Mouse (Mus musculus): ENCODE results near the gene Mrps23.
"Not testable (repeated sequence)": the region's sequence is repeated elsewhere in the genome, so short reads cannot be mapped to it uniquely, and the experiment has no call there.

The Mrps23 gene

GRCm38 (mm10) chr11:88204593-88205368, 593 bp downstream of the Mrps23 start:
- in situ Hi-C loops (cut with MboI; ENCODE audit: low sequenced_read_pairs) = loop anchor here (5.0 kb wide), 1 partner anchor 237 kb away; no protein-coding TSS in a partner anchor

- in situ Hi-C loops (cut with MboI; ENCODE audit: low sequenced_read_pairs) = not testable (repeated sequence)
Observed at GRCm38 (mm10) chr11:88206576-88206975, 2.4 kb downstream of the Mrps23 start.

- in situ Hi-C loops (cut with MboI; ENCODE audit: low sequenced_read_pairs) = no loop called here
Observed at GRCm38 (mm10) chr11:88207697-88208096, 3.5 kb downstream of the Mrps23 start.

DNA sequence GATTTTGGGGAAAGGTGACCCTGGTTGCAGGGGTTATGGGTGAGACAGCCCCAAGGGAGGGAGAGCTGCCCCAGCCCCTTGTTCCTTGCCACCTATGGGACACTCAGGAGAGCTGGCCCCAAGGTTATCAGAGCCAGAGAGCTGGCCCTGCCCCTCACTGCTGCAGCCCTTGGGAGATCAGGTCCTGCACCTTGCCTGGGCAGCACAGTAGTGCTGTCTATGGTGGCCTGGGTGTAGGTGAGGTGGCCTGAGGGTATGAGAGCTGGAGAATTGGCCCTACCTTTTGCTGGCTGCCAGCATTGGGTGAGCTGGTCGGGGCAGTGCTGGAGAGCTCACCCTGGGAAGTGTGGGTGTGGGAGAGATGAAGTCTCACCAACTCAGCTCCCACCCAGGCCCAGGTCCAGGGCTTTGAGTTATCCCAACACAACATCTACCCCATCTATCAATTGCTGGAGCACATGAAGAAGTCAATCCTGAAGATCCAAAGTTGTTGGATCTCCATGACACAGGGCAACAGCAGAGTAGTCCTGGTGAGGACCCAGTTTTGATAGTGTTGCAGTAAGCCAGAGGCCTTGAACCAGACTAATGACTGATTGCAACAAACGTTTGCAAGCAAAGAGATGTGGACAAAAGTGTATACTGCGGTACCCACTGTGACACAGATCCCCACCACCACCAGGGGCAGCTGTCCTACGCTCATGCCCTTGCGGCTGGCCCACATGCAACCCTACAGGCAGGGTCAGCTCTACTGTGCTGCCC, 7.8 kb downstream of the Mrps23 start:
- in situ Hi-C loops (cut with MboI; ENCODE audit: low sequenced_read_pairs) = no loop called here

DNA sequence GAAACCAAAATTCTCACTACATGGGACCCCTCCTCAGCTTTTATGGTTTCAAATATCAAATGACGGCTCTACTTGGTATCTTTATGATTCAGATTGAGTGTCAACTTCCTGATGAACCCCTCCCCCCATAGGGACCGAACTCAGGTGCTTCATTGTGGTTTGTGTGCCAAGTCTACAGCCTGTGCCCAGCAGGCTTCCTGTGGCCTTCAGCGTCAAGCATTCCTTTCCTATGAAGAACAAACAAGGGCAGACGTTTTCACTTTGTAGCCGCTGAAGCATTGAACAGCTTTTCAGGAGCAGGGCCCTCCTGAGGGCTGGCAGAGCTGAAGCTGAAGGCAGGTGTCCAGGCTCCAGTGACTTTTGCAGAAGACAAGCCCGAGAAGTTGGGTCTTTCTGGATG, 9.6 kb downstream of the Mrps23 start:
- in situ Hi-C loops (cut with MboI; ENCODE audit: low sequenced_read_pairs) = no loop called here

DNA sequence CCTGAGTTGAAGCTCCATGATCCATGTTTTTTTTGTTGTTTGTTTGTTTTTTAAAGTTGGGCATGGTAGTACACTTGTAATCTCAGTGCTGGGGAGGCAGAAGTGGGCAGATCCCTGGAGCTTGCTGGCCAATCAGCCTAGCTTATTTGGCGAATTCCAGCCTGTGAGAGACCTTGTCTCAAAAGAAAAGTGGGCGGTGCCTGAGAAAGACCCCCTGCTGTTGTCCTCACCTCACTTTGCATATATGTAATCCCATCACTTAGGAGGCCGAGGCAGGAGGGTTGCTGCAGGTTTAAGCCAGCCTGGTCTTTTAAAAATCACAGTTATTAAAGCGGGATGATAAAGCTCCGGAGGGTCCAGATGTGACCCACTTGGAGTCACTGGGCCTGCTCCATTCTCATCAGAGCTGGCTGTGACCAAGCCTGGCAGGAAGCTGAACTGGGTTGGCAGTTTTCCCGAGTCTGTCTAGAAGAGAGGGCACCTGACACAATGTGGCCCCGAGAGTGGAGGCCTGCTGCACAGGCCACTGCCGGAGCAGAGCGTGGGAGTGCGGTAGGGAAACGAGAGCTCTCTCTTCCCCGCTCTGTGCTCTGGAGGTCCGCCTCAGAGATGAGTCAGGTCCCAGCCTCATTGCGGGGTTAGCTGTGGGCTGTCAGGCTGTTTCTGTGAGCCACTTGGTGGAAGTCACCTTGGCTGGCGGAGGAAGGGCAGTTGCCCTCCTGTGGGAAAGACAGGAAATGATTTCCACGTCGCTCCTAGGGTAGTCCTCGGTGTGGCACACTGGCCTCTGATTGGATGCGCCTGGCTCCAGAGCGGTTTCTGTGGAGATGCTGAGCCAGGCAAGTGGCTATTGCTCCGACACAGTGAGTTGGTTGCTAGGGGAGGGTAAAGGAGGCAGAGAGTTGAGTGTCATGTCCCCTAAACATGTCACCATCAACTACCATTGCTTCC, 11.0 kb downstream of the Mrps23 start:
- in situ Hi-C loops (cut with MboI; ENCODE audit: low sequenced_read_pairs) = no loop called here

DNA sequence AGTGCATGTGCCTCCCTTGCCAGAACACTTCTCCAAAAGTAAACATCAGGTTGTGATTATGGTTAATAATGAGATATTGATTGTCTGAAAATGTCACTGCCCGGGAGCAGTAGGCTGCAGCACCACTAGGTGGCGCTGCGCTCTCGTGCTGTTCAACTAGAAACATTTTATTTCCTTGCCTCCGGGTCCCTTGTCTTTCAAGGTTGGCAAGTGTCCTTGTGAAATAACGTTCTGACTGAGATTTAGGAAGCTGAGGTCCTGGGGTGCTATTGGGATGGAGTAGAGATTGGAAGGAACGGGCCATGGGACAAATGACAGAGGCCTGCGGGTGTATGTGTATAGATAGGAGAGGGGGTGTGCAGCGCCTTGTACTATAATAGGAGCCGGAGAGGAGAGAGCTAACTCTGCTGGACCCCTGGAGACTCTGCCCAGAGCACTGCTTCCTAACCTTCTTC, 12.1 kb downstream of the Mrps23 start:
- in situ Hi-C loops (cut with MboI; ENCODE audit: low sequenced_read_pairs) = no loop called here

DNA sequence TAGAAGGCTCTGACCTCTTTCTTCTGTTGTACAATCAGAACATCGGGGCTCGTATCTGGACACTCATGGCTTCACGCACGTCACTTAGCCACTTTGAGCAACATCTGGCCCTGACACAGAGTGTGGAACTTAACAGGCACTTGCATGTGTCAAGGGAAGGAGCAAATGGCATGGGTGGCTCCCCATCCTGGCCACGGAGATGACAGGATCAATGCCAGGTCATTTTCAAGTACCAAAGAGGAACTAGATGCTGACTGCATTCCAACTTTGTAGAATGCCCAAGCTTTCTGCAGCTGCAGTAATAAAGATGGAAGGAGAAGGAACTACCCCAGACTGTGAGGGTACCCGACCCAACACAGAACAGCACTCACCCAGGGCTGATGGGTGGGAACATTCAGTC, 14.0 kb downstream of the Mrps23 start:
- in situ Hi-C loops (cut with MboI; ENCODE audit: low sequenced_read_pairs) = no loop called here

DNA sequence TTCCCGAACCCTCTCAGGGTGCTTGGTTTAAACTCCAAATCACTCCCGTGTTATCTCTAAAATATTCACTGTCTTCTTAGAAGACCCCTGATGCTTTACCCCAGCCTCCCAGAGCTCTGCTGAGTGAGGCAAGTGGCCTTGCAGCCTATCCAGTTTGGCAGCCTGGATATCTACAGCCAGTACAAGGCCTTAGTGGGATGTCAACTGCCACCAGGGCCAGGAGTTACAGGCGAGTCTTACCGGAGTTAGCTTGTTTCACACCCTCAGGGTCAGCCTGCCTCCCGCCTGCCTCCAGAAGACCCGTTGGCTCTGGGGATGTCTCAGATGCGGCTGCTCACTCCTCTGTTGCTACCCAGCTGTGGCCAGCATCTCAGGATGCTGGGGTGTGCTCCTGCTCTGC, 14.4 kb downstream of the Mrps23 start:
- in situ Hi-C loops (cut with MboI; ENCODE audit: low sequenced_read_pairs) = no loop called here

GRCm38 (mm10) chr11:88221929-88222475, 17.8 kb downstream of the Mrps23 start:
- in situ Hi-C loops (cut with MboI; ENCODE audit: low sequenced_read_pairs) = no loop called here

DNA sequence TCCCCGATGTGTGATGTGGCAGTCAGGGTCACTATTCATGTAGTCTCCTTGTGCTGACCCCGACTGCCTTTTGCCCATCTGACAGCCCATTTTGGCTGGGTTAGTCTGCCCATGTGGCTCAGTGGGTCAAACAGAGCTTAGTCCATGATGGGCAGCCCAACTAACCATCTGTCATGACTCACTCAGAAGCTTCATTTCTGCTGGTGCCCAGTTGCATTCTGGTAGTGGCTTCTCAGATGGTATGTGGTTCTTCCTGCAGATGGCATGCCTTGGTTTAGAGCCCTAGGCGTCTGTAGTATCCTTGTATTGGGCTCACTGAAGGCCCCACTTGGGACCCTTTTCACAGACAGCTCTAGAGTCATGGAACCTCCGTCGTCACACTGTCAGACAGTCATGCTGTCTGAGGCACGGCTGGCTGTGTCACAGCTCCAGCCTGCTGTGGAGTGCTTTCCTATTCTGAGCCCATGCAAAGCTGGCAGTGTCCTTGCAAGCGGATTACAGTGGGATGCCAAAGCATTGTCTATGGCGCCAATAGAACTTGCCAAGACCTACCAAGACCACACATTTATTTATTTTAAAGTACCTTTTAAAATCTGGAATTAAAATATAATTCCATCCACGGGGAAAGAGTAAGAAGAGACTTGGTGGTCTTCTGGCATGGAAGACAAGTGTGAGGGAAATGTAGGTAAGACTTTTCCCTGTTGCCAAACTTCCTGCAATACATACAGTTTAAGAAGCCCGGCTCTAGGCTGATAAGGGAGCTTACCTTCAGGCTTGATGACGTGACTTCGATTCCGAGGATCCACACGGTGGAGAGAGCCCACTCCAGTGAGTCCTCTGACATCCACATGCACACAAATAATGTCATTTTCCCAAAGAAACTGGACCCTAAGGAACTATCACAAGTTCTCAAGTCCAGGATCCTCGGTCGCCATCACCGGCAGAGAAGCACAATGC, 23.1 kb downstream of the Mrps23 start:
- in situ Hi-C loops (cut with MboI; ENCODE audit: low sequenced_read_pairs) = no loop called here

- in situ Hi-C loops (cut with MboI; ENCODE audit: low sequenced_read_pairs) = no loop called here
Observed at GRCm38 (mm10) chr11:88231213-88231790, 27.1 kb downstream of the Mrps23 start.

- in situ Hi-C loops (cut with MboI; ENCODE audit: low sequenced_read_pairs) = no loop called here
Observed at GRCm38 (mm10) chr11:88233528-88234427, 29.6 kb downstream of the Mrps23 start.

- in situ Hi-C loops (cut with MboI; ENCODE audit: low sequenced_read_pairs) = no loop called here
Observed at GRCm38 (mm10) chr11:88234789-88235188, 30.6 kb downstream of the Mrps23 start.

DNA sequence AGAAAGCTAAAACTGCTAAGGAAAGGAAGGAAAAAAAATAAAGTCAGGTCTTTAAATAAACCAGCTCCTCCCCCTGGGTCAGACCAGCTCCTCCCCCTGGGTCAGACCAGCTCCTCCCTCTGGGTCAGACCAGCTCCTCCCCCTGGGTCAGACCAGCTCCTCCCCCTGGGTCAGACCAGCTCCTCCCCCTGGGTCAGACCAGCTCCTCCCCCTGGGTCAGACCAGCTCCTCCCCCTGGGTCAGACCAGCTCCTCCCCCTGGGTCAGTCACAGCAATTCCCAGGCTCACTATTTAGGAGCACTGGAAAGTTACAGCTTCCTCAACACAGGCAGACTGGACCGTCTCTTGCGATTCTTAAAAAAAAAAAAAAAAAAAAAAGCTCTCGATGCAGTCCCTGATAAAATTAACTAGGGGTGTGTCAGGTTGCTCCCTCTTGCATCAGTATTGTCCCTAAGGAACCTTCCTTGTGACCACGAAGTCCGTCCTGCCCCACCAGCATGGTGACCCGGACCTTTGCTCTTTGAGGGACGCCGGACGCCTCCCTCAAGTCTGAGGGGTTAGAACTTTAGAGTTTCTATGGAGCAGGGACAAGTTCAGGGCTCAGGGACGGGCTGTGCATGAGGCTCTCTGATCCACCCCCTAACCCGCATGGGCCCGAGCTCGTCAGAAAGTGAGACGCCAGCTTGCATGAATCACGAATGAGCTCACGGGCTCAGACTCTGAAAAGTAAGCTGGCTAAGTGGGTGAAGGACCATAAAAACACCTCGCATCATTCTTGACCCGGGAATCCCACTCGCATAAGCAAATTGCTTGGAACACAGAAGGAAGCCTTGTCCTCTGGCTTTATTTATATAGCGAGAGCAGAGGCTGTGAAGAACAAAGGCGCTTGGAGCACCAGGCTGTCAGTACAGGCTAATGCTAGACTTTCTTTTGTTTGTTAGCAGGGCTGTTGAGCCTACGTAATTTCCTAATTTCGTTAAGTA, 31.3 kb downstream of the Mrps23 start:
- in situ Hi-C loops (cut with MboI; ENCODE audit: low sequenced_read_pairs) = no loop called here

DNA sequence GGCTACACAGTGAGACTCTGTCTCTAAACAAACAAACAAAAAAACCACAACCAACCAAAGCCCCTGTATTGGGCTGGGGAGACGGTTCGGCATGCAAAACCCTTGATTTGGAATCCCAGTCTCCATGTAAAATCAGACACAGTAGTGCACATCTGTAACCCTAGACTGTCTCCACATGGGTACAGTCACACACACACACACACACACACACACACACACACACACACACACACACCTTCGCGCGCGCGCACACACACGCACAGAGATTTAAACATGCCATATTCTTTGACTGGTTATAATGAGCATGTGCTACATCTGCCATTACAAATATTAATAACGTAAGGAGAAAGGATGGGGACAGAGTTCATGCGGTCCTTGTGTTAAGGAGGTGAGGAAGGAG, 36.1 kb downstream of the Mrps23 start:
- in situ Hi-C loops (cut with MboI; ENCODE audit: low sequenced_read_pairs) = no loop called here

- in situ Hi-C loops (cut with MboI; ENCODE audit: low sequenced_read_pairs) = no loop called here
Observed at GRCm38 (mm10) chr11:88240736-88241353, 36.7 kb downstream of the Mrps23 start.

All from CH12F3 (cell line).